Mouse (Mus musculus) thymus, postnatal 36 days (tissue): ENCODE measurements around the gene Man2a1.

Experiments
- DNase-seq, 2 experiments: peaks; one replicate each; pipeline ENCODE4 v3.0.0; 2022; ENCODE audit warnings: mixed read lengths in 2 of 2

Man2a1 gene

GRCm38 (mm10) chr17:64637868-64638537 is 37.5 kb downstream of the Man2a1 start:
- no peak for DNase-seq

- DNase-seq = no peak
These were observed 40.8 kb downstream of the Man2a1 start for GRCm38 (mm10) chr17:64641376-64641775.

- DNase-seq = no peak
These were observed 43.1 kb downstream of the Man2a1 start for GRCm38 (mm10) chr17:64643644-64644043.

- no peak for DNase-seq
These were observed 44.5 kb downstream of the Man2a1 start for GRCm38 (mm10) chr17:64644888-64645605.

GRCm38 (mm10) chr17:64647396-64647795 is 46.9 kb downstream of the Man2a1 start:
- no peak for DNase-seq

GRCm38 (mm10) chr17:64650702-64651101 is 50.2 kb downstream of the Man2a1 start:
- no peak for DNase-seq

- DNase-seq = no peak
These were observed 53.1 kb downstream of the Man2a1 start for GRCm38 (mm10) chr17:64653621-64654020.

- no peak for DNase-seq
These were observed 59.1 kb downstream of the Man2a1 start for GRCm38 (mm10) chr17:64659682-64660081.

GRCm38 (mm10) chr17:64666518-64666917 is 66.0 kb downstream of the Man2a1 start:
- no peak for DNase-seq

GRCm38 (mm10) chr17:64668504-64668903 is 68.0 kb downstream of the Man2a1 start:
- DNase-seq = no peak

- no peak for DNase-seq
These were observed 73.9 kb downstream of the Man2a1 start for GRCm38 (mm10) chr17:64674401-64674800.

GRCm38 (mm10) chr17:64674980-64675379 is 74.4 kb downstream of the Man2a1 start:
- no peak for DNase-seq

- DNase-seq = no peak
These were observed 76.4 kb downstream of the Man2a1 start for GRCm38 (mm10) chr17:64676735-64677469.

- no peak for DNase-seq
These were observed 80.9 kb downstream of the Man2a1 start for GRCm38 (mm10) chr17:64681461-64681860.

GRCm38 (mm10) chr17:64681927-64682326 is 81.4 kb downstream of the Man2a1 start:
- no peak for DNase-seq

GRCm38 (mm10) chr17:64684088-64684487 is 83.6 kb downstream of the Man2a1 start:
- DNase-seq = no peak

- no peak for DNase-seq
These were observed 84.8 kb downstream of the Man2a1 start for GRCm38 (mm10) chr17:64685216-64685903.

GRCm38 (mm10) chr17:64689614-64690013 is 89.1 kb downstream of the Man2a1 start:
- DNase-seq = no peak

- DNase-seq = no peak
These were observed 96.8 kb downstream of the Man2a1 start for GRCm38 (mm10) chr17:64697277-64697831.

- no peak for DNase-seq
These were observed 98.0 kb downstream of the Man2a1 start for GRCm38 (mm10) chr17:64698516-64698915.

- no peak for DNase-seq
These were observed 103.2 kb downstream of the Man2a1 start for GRCm38 (mm10) chr17:64703649-64704230.

- DNase-seq = no peak
These were observed 107.0 kb downstream of the Man2a1 start for GRCm38 (mm10) chr17:64707529-64707928.
